15 mouse cellular contexts compared by ENCODE assay signal in the genomic region with DNA sequence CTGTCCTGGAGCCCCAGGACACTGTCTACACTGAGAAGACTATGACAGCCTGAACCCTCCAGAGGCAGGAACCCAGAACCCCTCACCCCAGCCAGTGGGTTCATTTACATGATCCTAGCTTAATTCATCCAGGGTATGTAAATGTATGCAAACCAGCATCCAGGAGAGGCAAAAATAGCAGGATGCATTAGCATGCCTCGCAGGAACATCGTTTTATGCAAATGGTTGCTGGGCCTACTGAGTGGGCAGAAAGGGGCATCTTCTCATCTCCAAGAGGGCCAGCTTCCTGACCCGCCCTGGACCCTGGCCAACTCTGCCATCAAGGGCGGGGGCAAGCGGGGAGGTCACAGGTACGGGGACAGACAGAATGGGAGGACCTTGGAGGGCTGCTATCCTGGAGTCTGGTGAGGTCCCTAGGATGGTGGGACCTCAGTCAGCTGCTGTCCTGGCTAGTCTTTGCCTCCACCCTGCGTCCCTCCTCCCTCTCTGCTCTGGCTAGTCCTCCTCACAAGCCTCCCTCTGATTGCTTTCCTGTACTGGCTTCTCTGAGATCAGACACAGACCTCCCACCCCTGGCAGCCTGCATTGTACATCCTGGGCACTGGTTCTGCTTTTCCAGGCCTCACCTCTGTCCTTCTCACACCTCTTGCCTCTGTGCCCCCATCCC. TPM values are rescaled to one million over a fixed set of nuclear protein-coding genes. Genes with fewer than 3 reads are reported as not detected.
DNase-seq lines count a peak whose midpoint lies in the region; ATAC-seq and TF ChIP-seq lines count a peak whose summit lies in the region.
"Had no signal": no experiment of that assay in that cellular context is flagged by ENCODE, and none has a peak within 500 bp of the region (broad histone marks: within the 10 kb centered on the region; RNA-seq: fewer than 3 reads in every experiment).

No protein-coding gene starts in this region.

- no peaks in the 10 kb centered on the region for H3K9me3 ChIP-seq in embryonic facial prominence, embryonic 12.5 days
- H3K9me3 ChIP-seq in hindbrain, embryonic 14.5 days (ENCODE audit: control insufficient read depth, low read length): no peaks in the 10 kb centered on the region
- H3K9me3 ChIP-seq in midbrain, postnatal 0 days (ENCODE audit: low read length): no peaks in the 10 kb centered on the region
- H3K9me3 ChIP-seq in heart, embryonic 12.5 days (replicated peaks): no peaks in the 10 kb centered on the region
- H3K9me3 ChIP-seq: heart, embryonic 15.5 days; megakaryocyte, embryonic 14.5 days; stomach, embryonic 15.5 days had no signal

- no peak for TF ChIP-seq EP300 in heart, adult 2 months (IDR thresholded peaks at IDR 0.05; ENCODE audit: insufficient read depth, low read depth, low read length)

- no peak for TF ChIP-seq CTCF in midbrain, postnatal 0 days (IDR thresholded peaks at IDR 0.05)
- no peak for TF ChIP-seq CTCF in heart, adult 2 months (IDR thresholded peaks at IDR 0.05)

- intact Hi-C loops in left cerebral cortex, postnatal 4 days (cut with DNase I): no loop called here
- intact Hi-C loops in heart, adult 2 months (cut with DNase I): loop anchor here (5.0 to 10.0 kb wide), 2 partner anchors 214 to 473 kb away; no protein-coding TSS in a partner anchor

- peak; percentile 19 to 56 for DNase-seq in left cerebral cortex, adult 18-20 months (ENCODE audit: low spot score in 2 of 2)
- no peak for DNase-seq in left cerebral cortex, postnatal 4 days
- DNase-seq in hindbrain, embryonic 14.5 days (ENCODE audit: low spot score): no peak
- no peak for DNase-seq in midbrain, postnatal 0 days (ENCODE audit: low spot score)
- DNase-seq in heart, adult 2 months: no peak
- DNase-seq: cerebellum, postnatal 14 days; layer of hippocampus, postnatal 36 days; lung, adult 18-20 months had no signal

- H3K4me3 ChIP-seq in embryonic facial prominence, embryonic 12.5 days: no peak overlapping the region
- no peak overlapping the region for H3K4me3 ChIP-seq in hindbrain, embryonic 14.5 days (replicated peaks; ENCODE audit: low read length)
- no peak overlapping the region for H3K4me3 ChIP-seq in midbrain, postnatal 0 days (ENCODE audit: low read depth, low read length)
- no peak overlapping the region for H3K4me3 ChIP-seq in heart, adult 2 months
- H3K4me3 ChIP-seq in heart, embryonic 12.5 days: no peak overlapping the region
- H3K4me3 ChIP-seq: heart, embryonic 15.5 days; megakaryocyte, embryonic 14.5 days; stomach, embryonic 15.5 days had no signal

- no peaks in the 10 kb centered on the region for H3K79me2 ChIP-seq in heart, adult 2 months (replicated peaks; ENCODE audit: control insufficient read depth, insufficient read depth, low read length)

- no peak for ATAC-seq in embryonic facial prominence, embryonic 12.5 days (ENCODE audit: insufficient number of reproducible peaks, insufficient read depth, low FRiP score, low TSS enrichment)
- ATAC-seq in hindbrain, embryonic 14.5 days (ENCODE audit: low FRiP score): peak; percentile 52
- ATAC-seq in midbrain, postnatal 0 days (ENCODE audit: low FRiP score): no peak
- no peak for ATAC-seq in activated CD4-positive, CD25-positive, alpha-beta regulatory T cell, adult 4 months
- ATAC-seq in heart, embryonic 12.5 days (ENCODE audit: insufficient number of reproducible peaks, low FRiP score): no peak

- no peaks in the 10 kb centered on the region for H3K36me3 ChIP-seq in embryonic facial prominence, embryonic 12.5 days
- no peaks in the 10 kb centered on the region for H3K36me3 ChIP-seq in hindbrain, embryonic 14.5 days (replicated peaks; ENCODE audit: control insufficient read depth, insufficient read depth)
- H3K36me3 ChIP-seq in midbrain, postnatal 0 days (ENCODE audit: insufficient read depth, low read length): no peaks in the 10 kb centered on the region
- no peaks in the 10 kb centered on the region for H3K36me3 ChIP-seq in heart, adult 2 months (ENCODE audit: control insufficient read depth, insufficient read depth, low read length)
- H3K36me3 ChIP-seq in heart, embryonic 12.5 days: no peaks in the 10 kb centered on the region
- H3K36me3 ChIP-seq: heart, embryonic 15.5 days; stomach, embryonic 15.5 days had no signal

- H3K27me3 ChIP-seq in embryonic facial prominence, embryonic 12.5 days: no peaks in the 10 kb centered on the region
- H3K27me3 ChIP-seq in hindbrain, embryonic 14.5 days (ENCODE audit: control insufficient read depth, insufficient read depth, low read length): no peaks in the 10 kb centered on the region
- no peaks in the 10 kb centered on the region for H3K27me3 ChIP-seq in midbrain, postnatal 0 days (ENCODE audit: insufficient read depth, low read length)
- no peaks in the 10 kb centered on the region for H3K27me3 ChIP-seq in heart, adult 2 months (ENCODE audit: control insufficient read depth, insufficient read depth, low read length)
- peaks cover 44% of the 10 kb centered on the region for H3K27me3 ChIP-seq in heart, embryonic 12.5 days (replicated peaks)

- H3K27ac ChIP-seq in embryonic facial prominence, embryonic 12.5 days: peak overlapping the region; percentile 46; the same call in 1 of the 2 replicates
- peak overlapping the region; percentile 68 for H3K27ac ChIP-seq in hindbrain, embryonic 14.5 days
- peak overlapping the region; percentile 63; the same call in 1 of the 2 replicates for H3K27ac ChIP-seq in midbrain, postnatal 0 days (ENCODE audit: low read depth, low read length)
- no peak overlapping the region for H3K27ac ChIP-seq in heart, adult 2 months
- H3K27ac ChIP-seq in heart, embryonic 12.5 days (ENCODE audit: poor library complexity, severe bottlenecking): no peak overlapping the region
- H3K27ac ChIP-seq: heart, embryonic 15.5 days; stomach, embryonic 15.5 days had no signal

- no peak for TF ChIP-seq POLR2A in heart, adult 2 months (IDR thresholded peaks at IDR 0.05; ENCODE audit: insufficient read depth, low read depth, low read length)

- peaks cover 48% of the 10 kb centered on the region for H3K4me1 ChIP-seq in embryonic facial prominence, embryonic 12.5 days
- peaks cover 34% of the 10 kb centered on the region for H3K4me1 ChIP-seq in hindbrain, embryonic 14.5 days (replicated peaks; ENCODE audit: control insufficient read depth, insufficient read depth, low read length)
- H3K4me1 ChIP-seq in midbrain, postnatal 0 days (ENCODE audit: insufficient read depth, low read length): peaks cover 10% of the 10 kb centered on the region
- H3K4me1 ChIP-seq in heart, adult 2 months (ENCODE audit: control insufficient read depth, insufficient read depth, low read length): no peaks in the 10 kb centered on the region
- peaks cover 17% of the 10 kb centered on the region for H3K4me1 ChIP-seq in heart, embryonic 12.5 days (replicated peaks)
- H3K4me1 ChIP-seq: megakaryocyte, embryonic 14.5 days had no signal

- H3K9ac ChIP-seq in embryonic facial prominence, embryonic 12.5 days: no peak overlapping the region
- no peak overlapping the region for H3K9ac ChIP-seq in hindbrain, embryonic 14.5 days
- H3K9ac ChIP-seq in midbrain, postnatal 0 days (replicated peaks; ENCODE audit: low read length, poor library complexity, severe bottlenecking): peak overlapping the region; percentile 36; the same call in 1 of the 2 replicates
- H3K9ac ChIP-seq in heart, adult 2 months (ENCODE audit: low read depth, low read length): no peak overlapping the region
- no peak overlapping the region for H3K9ac ChIP-seq in heart, embryonic 12.5 days
- H3K9ac ChIP-seq: heart, embryonic 15.5 days; stomach, embryonic 15.5 days had no signal

- WGBS in embryonic facial prominence, embryonic 12.5 days: 44% methylated on average over 7 of the region's 7 CpGs
- WGBS in hindbrain, embryonic 14.5 days: 24% methylated on average over 7 of the region's 7 CpGs
- WGBS in midbrain, postnatal 0 days: 26% methylated on average over 7 of the region's 7 CpGs
- 56% methylated on average over 7 of the region's 7 CpGs for WGBS in heart, adult 2 months
- WGBS in heart, embryonic 12.5 days: 46% methylated on average over 7 of the region's 7 CpGs

- no peak overlapping the region for H3K4me2 ChIP-seq in embryonic facial prominence, embryonic 12.5 days (replicated peaks)
- H3K4me2 ChIP-seq in hindbrain, embryonic 14.5 days (replicated peaks): no peak overlapping the region
- no peak overlapping the region for H3K4me2 ChIP-seq in midbrain, postnatal 0 days (ENCODE audit: low read depth, low read length, poor library complexity, severe bottlenecking)
- no peak overlapping the region for H3K4me2 ChIP-seq in heart, embryonic 12.5 days
- H3K4me2 ChIP-seq: heart, embryonic 15.5 days; stomach, embryonic 15.5 days had no signal

RNA-seq across cellular contexts. Expression of a gene that starts 52.2 kb away (rescaled TPM):
- not detected for total RNA-seq in left cerebral cortex, adult 18-20 months (2021)
- not detected for total RNA-seq in left cerebral cortex, postnatal 4 days (2021)
- polyA plus RNA-seq in embryonic facial prominence, embryonic 12.5 days (2016; fragmentation: Nextera tagmentation; extraction: Ambion mirVana): not detected in 2 replicates
- polyA plus RNA-seq in hindbrain, embryonic 14.5 days (2014; fragmentation: Nextera tagmentation; extraction: Ambion mirVana): not detected in 2 replicates
- total RNA-seq in midbrain, postnatal 0 days (2014; rRNA removed): not detected in 2 replicates
- not detected in 2 replicates for polyA plus RNA-seq in midbrain, postnatal 0 days (2015; fragmentation: Nextera tagmentation; extraction: Ambion mirVana)
- polyA plus RNA-seq in activated CD4-positive, CD25-positive, alpha-beta regulatory T cell, adult 4 months (2017; shearing (Covaris generic)): not detected
- not detected for total RNA-seq in heart, adult 2 months (2021)
- polyA plus RNA-seq in heart, adult 2 months (2012; rRNA removed): not detected in 2 replicates
- polyA plus RNA-seq in heart, embryonic 12.5 days (2016; fragmentation: Nextera tagmentation; extraction: Ambion mirVana): not detected in 2 replicates
- total RNA-seq: layer of hippocampus, postnatal 36 days had no signal
- polyA plus RNA-seq: heart, embryonic 15.5 days; kidney, embryonic 14.5 days; stomach, embryonic 15.5 days had no signal

Comparison
In these comparisons a context has a peak if more than half of its experiments do, and no peak if none do; other contexts are left out.
1. DNase-seq: peak in left cerebral cortex, adult 18-20 months (2 of 2); none in left cerebral cortex, postnatal 4 days (single experiment), hindbrain, embryonic 14.5 days (single experiment), midbrain, postnatal 0 days (single experiment) and heart, adult 2 months (0 of 2).
2. H3K27ac ChIP-seq: peak in embryonic facial prominence, embryonic 12.5 days (single experiment), hindbrain, embryonic 14.5 days (single experiment) and midbrain, postnatal 0 days (single experiment); none in heart, adult 2 months (single experiment) and heart, embryonic 12.5 days (single experiment).